Mouse (Mus musculus) liver, adult 2 months (tissue): ENCODE measurements around the gene Sar1a.

Source experiments
- CTCF ChIP-seq: fragments of 200-500 bp; IDR thresholded peaks from 2 replicates; pipeline ENCODE4 v1.5.1; 2011; ENCODE audit warnings: low read depth, low read length, control low read depth
- POLR2A ChIP-seq: fragments of 200-500 bp; IDR thresholded peaks from 2 replicates; pipeline ENCODE4 v1.6.1; 2011; ENCODE audit warnings: low read length, control low read depth; ENCODE audit not compliant: insufficient read depth; ENCODE audit errors: extremely low read depth

DNA sequence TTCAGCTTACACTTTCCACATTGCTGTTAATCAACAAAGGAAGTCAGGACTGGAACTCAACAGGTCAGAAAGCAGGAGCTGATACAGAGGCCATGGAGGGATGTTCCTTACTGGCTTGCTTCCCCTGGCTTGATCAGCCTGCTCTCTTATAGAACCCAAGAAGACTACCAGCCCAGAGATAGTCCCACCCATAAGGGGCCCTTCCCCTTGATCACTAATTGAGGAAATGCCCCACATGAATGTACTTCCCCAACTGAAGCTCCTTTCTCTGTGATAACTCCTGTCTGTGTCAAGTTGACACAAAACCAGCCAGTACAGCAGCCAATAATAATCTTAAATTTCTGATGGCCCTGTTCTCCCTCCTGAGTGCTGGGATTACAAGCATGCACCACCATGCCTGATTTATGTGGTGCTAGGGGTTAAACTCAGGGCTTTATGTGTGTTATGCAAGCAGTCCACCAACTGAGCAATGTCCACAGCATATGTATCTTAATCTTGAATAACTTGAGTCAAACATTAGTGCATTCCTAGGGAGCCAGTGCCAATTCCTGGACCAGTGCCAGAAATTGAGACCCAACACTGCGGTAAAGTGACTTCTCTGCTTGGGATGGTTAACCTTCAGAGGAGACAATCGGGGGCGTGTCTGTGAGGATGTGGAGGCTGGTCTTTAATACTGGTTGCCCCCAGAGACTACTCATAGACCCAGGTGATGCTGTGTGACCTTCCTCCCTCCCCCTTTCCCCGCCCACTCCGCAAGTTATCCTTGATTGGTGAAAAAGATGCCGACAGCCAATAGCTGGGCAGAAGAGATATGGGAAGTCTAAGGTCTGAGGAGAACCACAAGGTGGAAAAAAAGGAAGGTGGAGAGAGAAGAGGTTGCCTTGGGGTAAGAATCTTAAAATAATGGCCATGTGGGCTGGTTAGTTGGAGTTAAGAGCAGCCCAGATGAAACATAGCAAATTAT lies 26.6 kb downstream of the Sar1a start:
- TF ChIP-seq CTCF = no peak
- no peak for TF ChIP-seq POLR2A
